Mouse (Mus musculus): Measurements from ENCODE around the gene Camta1.

The Camta1 gene

DNA sequence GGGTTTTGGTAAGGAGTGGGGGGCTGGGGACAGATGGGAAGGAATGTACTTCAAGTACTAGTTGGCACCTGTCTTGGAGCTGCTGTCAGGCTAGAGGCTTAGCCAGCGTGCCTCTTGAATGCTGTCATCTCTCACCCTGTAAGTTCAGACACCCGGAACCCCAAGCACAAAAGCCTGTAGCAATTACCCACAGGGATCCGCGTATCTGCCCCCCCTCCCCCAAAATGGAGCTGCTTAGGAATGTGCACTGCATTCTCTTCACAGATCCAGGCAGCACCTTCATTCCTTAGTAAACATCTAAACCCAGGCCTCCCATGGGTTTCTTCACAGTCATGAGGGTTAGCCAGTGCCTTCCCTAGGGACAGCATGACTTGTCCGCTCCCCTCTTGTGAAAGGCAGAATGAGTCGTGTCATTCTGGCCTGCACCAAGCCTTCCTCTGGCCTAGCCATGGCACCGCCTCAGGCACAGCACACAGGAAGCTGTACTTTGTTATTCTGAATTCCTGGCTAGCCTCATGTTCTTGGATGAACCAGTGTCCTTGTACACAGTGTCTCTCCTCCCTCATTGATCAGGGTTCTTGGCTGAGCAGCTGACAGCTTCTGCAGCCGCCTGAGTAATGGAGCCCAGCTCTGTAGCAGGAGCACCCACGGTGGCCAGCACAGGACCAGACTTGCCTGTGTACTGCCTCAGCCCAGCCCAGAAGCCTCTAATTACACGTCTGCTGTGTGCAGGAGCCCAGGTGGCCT, 990.1 kb downstream of the Camta1 start:
- no peak for DNase-seq

DNA sequence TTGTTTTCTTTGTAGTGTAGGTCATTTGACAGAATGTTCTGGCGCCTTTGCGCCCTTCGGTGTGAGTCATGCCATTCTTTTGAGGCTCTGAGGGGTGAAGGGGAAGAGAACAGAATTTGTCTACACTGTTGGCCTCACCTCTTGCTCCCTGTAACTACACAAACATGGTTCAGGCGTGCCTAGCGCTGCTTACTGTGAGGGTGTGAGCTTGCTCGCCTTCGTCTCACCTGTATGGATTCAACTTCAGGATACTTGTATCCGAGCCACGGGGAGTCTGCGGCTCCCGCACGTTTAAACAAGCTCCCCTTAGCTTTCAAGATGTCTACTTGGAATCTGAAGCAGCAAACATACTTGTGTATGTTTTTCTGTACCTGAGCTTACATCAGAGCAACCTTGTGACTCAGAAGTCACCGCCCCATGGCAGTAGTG, 990.7 kb downstream of the Camta1 start:
- no peak for DNase-seq

DNA sequence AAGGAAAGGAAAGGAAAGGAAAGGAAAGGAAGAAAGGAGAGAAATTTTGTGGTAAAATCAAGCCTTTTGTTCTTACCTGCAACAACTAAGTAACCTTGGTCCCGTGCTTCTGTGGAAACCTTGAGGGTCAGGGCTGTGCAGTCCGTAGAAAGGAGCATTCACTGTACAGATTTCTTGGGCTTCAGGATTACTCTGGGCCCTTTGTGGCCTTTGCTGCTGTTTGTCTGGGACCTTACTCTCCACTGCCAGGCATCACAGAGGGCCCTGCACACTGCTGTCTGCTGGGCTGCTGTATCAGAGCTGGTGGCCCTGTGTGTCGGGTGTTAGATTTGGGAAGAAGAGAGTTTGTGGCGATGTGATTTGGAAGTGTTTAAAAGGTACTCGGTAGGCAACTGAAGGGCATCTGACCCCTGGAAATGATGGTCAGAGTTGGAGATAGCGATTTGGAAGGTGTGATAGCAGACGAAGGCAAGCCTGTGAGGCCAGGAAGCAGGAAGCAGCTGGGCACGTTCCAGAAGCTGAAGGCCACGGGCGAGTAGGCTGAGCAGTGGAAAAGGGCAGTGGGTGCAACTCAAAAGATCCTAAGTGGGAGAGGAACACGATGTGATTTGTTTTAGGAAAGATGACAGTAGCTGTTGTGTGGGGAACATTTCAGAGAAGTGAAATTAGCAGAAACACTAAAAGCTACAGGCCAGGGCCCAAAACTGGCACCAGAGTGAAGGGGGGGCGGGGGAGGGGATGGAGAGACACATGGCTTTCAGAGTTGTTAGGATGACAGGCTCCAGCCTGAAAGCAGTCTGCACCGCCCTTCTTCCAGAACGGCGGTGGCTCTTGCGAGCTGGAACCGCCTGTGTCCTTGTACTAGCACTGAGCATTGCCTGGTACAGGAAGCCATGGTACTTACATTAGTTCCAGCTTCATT, 992.1 kb downstream of the Camta1 start:
- DNase-seq: no peak

DNA sequence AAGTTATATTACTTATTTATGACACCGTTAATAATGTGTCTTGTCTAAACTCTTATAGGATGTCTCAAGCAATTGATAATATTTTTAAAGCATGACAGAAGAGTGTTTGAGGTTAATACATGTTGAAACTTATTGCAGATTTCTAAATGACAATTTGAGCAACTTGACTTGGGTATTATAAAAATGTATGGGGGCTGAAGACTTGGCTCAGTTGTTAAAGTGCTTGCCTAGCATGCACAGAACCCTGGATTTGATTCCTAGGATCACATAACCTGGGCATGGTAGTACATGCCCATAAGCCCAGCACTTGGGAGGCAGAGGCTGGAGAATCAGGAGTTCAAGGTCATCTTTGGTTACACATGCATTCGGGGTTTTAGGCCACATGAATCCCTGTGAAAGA, 992.8 kb downstream of the Camta1 start:
- DNase-seq: no peak

DNA sequence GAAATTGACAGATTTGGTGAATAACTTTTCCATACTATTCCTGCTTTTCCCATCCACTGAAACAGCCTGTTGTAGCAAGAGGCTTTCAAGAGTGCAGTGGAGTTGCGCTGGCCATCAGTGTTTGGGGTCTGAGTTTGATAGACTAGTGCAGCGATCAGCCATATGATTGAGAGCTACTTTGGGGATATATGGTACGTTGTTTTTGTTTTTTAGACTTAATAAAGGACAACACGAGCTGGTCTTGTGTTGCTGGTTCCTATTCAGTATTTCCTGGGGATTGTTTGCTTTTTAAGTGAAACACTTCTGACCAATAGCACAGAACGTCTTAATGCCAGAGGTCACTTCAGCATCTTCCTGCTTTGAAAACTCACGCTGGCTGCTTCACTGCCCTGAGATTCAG, 993.5 kb downstream of the Camta1 start:
- DNase-seq: no peak
